Mouse (Mus musculus): Measurements from ENCODE around the gene Tmem246.
A peak's percentile ranks its signal among the peaks of the same experiment; 100 is the strongest.
"Not testable (repeated sequence)": the region's sequence is repeated elsewhere in the genome, so short reads cannot be mapped to it uniquely, and the experiment has no call there.

Tmem246 gene

DNA sequence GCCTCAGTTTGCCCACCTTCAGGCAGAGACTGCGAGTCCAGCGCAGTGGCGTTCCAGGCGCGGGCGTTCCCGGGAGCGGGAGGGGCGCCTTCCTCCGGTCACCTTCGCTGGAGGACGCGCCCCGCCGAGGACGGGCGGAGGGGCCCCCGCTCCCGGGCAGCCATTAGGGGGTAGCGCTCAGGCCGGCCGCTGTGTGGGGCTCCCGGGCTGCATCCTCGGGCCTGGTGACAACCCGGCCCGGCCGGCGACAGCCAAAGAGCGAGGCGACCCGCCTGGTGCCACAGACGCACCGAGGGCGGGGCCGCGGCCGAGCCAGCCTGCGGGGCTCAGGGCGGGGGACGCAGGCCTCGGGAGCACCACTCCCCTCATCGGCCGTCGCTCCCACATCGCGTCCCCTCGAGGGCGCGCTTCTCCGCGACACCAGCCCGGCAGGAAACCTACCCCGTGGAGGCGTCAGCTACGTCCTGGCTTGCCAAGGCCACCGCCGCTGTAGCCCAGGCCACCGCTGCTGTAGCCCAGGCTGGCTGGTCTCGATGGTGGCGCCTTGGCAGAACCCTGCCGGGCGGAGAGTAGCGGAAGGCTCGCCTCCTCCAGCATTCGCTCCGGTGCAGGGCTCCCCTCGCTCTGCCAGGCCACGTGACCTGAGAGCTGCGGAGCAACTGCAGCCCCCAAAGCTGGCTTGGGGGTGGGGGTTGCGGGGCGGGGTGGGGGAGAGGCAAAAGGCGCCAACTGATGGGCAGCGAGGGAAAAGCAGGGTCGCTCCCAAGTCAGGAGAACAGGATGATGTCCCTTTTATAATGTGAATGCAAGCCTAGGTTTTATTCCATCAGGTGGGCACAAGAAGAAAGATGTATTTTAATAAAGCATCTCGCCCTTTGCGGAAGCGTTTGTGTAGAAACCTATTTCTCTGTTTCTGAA, at the start of gene Tmem246:
TSS of gene Tmem246 (minus strand) at position 694 of the 918 bp plus-strand sequence.
- peak; percentile 49 for DNase-seq (ENCODE audit: low read depth, low spot score)

DNA sequence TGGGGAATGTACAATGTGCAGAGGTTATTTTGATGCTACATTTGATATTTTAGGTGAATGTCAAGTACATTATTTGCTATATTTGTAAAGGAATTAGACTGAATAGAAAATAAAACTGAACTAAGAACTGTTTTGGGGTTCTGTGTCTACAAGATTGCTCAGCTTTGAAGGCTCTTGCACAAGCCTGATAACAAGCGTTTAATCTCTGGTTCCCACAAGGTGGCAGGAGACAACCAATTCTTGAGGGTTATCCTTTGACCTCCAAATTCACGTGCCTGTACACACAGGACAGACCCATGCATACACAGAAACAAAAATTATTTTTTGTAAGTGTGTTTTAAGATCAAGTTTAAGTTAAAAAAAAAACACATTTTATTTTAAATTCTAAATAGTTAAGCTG, 42.2 kb upstream of the Tmem246 start:
- DNase-seq (ENCODE audit: low read depth, low spot score), result no peak

- no peak for DNase-seq (ENCODE audit: low read depth, low spot score)
Measured at GRCm38 (mm10) chr4:49637821-49638220, 40.1 kb upstream of the Tmem246 start.

GRCm38 (mm10) chr4:49632139-49632481, 34.4 kb upstream of the Tmem246 start:
- no peak for DNase-seq (ENCODE audit: low read depth, low spot score)

DNA sequence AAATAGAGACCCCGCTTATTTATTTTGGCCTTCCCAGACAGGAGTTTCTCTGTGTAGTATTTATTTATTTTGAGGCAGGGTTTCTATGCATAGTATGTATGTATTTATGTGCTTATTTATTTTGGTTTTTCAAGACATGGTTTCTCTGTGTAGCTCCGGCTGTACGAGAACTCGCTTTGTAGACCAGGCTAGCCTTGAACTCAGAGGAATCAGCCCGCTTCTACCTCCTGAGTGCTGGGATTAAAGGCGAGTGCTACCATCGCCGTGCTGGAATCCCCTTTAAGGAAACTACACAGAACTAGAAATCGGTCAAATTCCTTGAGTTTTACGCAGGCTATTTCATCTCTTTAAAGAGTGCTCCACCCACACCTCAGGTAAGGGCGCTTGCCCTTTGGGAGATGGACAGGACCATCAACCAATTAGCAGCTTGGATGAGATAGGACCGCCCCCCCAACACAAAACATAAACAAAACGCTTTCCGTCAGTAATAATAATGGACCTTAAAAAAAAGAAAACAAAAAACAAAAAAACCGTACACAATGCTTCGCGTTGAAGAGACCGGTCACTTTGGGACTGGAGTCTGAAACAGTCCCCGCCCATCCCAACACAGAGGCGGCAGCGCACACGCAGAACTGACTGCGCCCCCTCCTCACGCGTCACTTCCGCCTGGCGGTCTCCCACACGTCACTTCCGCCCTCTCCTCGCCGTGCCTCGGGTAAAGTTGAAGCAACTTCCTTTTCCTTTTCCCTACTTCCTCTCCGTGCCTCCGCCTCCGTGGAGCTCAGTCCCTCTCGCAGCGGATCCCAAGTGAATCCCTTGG, 33.9 kb upstream of the Tmem246 start, which contains the start of gene Rnf20:
TSS of gene Rnf20 (plus strand) at position 688 of the 820 bp plus-strand sequence.
- DNase-seq (ENCODE audit: low read depth, low spot score), result peak; percentile 97

DNA sequence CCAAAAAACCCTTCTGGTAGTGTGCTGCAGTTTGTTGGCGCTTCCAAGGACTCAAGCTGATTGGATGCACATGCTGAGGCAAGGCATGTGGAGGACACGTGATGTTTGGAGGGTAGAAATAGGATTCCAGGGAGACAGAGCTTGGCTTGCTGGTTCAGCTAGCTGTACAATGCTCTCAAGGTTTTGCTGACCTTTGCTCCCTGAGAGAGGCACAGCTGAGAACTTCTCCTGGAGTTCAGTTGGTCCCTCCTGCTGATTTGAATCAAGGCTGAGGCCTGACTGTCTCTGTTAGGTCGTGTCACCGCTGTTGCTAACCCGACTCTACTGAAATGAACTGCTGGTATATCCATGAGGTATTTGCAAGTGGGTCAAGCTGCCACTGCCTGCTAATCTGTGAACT, 31.3 kb upstream of the Tmem246 start:
- DNase-seq (ENCODE audit: low read depth, low spot score), result no peak

- DNase-seq (ENCODE audit: low read depth, low spot score), result peak; percentile 59
Measured at GRCm38 (mm10) chr4:49626973-49627372, 29.3 kb upstream of the Tmem246 start.

DNA sequence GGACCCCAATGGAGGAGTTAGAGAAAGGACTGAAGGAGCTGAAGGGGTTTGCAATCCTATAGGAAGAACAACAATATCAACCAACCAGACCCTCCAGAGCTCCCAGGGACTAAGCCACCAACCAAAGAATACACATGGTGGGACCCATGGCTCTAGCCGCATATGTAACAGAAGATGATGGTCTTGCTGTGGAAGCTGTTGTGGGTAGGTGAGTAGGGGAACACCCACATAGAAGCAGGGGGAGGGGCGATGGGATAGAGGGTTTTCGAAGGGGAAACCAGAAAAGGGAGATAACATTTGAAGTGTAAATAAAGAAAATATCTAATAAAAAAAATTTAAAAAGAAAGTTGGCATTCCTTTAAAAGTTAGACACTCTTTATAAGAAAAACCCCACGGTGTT, 27.3 kb upstream of the Tmem246 start:
- DNase-seq (ENCODE audit: low read depth, low spot score), result not testable (repeated sequence)

GRCm38 (mm10) chr4:49623916-49624315, 26.2 kb upstream of the Tmem246 start:
- no peak for DNase-seq (ENCODE audit: low read depth, low spot score)

- DNase-seq (ENCODE audit: low read depth, low spot score), result no peak
Measured at GRCm38 (mm10) chr4:49622272-49622671, 24.6 kb upstream of the Tmem246 start.

- not testable (repeated sequence) for DNase-seq (ENCODE audit: low read depth, low spot score)
Measured at GRCm38 (mm10) chr4:49619861-49620260, 22.2 kb upstream of the Tmem246 start.

DNA sequence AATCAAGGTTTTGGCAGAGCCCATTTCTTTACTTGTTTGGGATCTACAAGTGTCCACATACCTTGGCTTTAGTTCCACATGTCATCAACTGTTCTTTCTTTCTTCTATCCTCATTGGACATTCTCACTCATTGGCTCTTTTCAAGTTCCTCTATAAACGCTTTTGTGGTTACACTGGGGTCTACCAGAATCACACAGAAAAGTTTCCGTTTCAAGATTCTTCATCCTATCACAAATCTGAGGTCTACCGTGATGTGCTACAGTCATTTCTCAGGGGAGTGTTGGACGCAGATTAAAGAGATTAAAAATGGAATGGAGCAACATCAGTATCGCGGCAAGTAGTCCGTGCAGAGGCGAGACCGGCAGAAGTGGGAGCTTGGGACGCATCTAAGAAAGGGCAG, 19.2 kb upstream of the Tmem246 start:
- no peak for DNase-seq (ENCODE audit: low read depth, low spot score)

GRCm38 (mm10) chr4:49605459-49605858, 7.8 kb upstream of the Tmem246 start:
- DNase-seq (ENCODE audit: low read depth, low spot score), result no peak

GRCm38 (mm10) chr4:49604616-49605015, 6.9 kb upstream of the Tmem246 start:
- DNase-seq (ENCODE audit: low read depth, low spot score), result no peak

GRCm38 (mm10) chr4:49604016-49604546, 6.4 kb upstream of the Tmem246 start:
- DNase-seq (ENCODE audit: low read depth, low spot score), result no peak

- DNase-seq (ENCODE audit: low read depth, low spot score), result no peak
Measured at GRCm38 (mm10) chr4:49603161-49603560, 5.5 kb upstream of the Tmem246 start.

GRCm38 (mm10) chr4:49596846-49597182, 862 bp downstream of the Tmem246 start:
- DNase-seq (ENCODE audit: low read depth, low spot score), result no peak

DNA sequence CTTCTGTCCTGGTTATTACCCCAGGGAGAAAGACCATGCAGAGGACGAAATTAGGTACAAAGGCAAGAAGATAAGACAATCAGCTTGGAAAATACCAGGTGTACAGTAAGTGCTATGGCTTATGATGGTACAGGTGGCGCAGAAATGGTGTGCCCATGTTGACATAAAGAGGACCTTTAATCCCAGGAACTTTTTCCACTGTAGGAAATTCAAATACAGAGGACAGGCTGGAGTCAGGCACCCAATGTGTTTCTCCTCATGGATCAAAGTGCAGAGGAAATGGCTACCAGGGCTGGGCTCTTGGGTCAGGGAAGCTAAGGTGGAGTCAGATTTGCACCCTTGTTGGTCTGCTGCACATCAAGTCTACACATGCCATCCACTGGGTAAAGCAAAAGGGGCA, 7.5 kb downstream of the Tmem246 start:
- DNase-seq (ENCODE audit: low read depth, low spot score), result no peak

- no peak for DNase-seq (ENCODE audit: low read depth, low spot score)
Measured at GRCm38 (mm10) chr4:49586811-49587210, 10.9 kb downstream of the Tmem246 start.

DNA sequence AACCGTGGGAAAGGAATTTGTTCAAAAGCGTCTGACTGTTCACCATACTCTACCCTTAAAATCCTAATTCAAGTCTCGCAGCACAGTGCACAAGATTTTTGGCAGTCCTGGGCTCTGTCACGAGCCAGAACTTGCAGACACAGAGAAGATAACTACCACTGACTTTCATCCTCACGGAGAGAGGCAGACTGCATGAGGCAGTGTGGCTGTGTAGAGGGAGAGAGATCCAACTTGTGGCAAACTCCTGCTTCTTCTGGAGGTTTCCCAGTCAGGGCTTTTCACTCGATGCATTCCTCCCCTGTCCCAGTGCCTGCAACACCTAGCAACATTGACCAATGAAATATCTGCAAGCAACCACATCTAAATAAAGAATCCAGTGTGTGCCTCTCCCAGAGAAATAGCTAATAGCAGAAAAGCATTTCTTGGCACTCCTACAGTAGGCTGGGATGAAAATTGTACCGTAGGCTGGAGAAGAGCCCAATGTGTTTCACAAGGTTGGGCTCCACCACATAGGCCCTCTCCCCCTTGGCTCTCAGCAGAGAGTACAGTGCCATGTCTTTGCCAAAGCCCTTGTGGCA, 12.1 kb downstream of the Tmem246 start:
- no peak for DNase-seq (ENCODE audit: low read depth, low spot score)

DNA sequence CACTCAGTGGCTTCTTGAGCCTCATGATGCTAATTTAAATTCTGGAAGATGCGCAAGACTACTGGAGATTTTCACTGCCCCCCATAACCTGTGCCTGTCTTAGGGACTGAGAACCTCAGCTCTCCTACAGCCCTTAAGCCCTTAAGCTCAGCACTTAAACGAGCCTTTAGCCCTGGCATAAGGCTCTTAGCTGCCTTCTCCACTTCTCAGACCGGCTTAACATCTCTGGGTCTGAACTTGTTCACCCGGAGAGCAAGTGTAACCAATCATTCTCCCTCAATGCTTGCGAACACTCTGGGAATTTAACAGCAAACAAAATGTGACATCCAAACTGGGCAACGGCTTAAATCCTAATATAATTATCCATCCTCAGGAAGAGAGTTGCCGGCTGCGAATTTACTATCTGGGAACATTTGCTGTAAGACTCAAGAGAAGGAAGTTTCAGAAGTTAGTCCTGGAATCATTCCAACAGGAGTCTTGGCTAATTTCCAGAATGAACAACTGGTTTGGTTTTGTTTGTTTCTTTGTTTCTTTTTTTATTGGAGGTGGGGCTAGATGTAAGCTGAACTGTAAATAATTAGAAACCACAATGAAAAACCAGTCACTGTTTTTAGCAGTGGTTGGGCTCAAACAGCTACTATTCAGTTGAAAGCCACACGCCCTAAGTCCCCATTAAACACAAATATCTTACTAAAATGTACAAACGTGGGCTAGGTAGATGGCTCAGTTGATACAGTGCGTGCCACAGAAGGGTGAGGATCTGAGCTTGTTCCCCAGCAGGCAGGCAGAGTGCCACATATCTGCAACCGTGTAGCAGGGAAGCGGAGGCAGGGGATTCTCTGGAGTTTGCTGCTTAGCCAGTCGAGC, 13.5 kb downstream of the Tmem246 start:
- no peak for DNase-seq (ENCODE audit: low read depth, low spot score)
